Mouse (Mus musculus) c-Kit-positive CD71-positive TER-119-positive erythroid progenitor cells, embryonic 14.5 days (primary cell): ENCODE measurements around the gene Clasrp.

ENCODE experiments used
- DNase-seq: peaks from one replicate; pipeline ENCODE4 v3.0.0-alpha.2; 2013; ENCODE audit warnings: low spot score

The Clasrp gene

DNA sequence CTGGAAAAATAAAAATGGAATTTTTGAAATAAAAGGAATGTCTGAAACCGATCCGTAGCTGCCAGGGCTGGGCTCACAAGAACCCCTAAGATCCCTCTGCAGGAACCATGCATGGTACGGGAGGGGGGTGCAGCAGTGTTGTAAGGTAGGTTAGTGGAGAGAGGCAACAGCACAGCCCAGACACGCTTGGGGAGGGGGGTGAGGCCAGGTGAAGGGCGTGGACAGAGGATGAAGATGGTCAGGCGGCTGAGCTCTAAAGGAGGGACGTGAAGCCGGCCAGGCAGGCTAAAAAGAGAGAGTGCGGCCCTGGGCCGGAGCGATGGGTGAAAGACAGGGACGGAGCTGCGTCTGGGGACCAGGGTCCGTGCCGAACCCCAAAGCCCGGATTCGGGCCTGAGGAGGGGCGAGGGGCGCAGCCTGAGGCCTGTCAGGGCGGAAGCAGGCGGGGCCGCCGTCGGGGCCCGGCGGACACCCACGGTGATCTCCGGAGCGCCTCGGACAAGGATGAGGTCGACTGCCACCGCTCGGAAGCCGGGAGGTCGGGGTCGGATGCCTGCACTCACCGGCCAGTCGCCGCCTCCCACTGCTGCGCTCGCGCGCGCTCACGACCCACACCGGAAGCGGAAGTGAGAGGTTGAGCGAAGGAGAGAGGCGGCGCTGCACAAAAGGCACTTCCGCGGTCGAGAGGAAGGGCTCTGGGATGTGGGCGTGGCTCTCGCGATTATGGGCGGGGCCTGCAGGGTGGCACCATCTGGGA lies at the start of gene Clasrp:
Gene Clasrp, minus strand, starts transcription at position 638 of the 757 bp plus-strand sequence.
- peak; percentile 94 for DNase-seq

DNA sequence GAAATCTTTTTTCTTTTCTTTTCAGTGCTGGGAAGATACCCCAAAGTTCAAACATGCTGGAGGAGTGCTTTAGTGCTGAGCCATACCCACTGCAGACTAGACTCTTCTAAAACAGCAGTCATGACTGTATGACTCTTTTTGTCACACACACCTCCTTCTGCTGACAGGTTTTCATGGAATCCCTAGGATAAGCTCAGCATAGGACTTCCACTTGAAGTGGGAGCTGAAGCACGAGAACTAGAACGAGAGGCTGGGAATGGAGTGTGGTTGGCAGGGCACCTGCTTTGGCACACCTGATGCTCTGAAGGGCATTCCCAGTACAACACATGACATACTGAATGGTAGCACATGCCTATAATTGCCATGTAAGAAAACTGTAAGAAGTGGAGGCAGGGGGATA lies 48.3 kb upstream of the Clasrp start:
- DNase-seq, result no peak

DNA sequence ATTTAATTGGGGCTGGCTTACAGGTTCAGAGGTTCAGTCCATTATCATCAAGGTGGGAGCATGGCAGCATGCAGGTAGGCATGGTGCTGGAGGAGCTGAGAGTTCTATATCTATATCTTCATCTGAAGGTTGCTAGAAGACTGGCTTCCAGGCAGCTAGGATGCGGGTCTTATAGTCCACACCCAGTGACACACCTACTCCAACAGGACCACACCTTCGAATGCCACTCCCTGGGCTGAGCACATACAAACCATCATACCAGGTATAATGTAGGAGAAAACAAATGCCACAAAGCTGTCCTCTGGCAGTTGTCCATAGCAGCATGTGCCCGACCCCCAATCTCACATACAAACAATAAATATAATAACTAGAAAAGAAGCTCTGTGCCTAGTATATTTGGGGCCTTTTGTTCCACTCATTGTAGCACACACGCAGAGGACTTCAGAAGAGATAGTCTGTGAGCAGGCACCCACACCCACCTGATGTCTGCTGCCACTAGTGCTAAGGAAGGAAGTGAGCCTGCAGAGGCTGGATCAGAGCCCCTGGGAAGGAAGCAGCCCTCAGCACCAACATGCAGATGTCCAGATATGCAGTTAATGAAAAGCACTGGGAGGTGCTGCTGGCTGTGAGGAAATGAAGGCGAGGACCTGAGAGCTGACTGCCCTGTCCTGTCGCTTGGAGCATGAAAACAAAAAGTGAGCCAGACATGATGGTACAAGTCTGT lies 46.9 kb upstream of the Clasrp start:
- DNase-seq, result no peak

DNA sequence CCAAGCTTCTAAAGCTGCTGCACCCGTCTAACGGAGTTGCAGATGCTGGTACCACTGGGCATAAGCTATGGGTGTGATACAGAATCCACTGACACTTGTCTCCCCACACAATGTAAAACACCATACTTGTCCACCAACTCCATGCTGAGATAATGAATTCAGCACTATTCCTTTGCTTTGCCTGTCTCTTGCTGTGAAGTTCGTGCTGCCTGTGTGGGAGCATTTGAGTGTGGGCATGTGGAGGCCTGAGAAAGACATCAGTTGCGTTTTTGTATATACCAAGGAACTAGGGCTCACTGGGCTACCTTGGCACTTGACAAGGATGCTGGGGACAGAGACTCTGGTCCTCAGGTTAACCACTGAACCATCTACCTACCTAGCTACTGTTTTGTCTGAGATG lies 36.9 kb upstream of the Clasrp start:
- DNase-seq, result no peak

DNA sequence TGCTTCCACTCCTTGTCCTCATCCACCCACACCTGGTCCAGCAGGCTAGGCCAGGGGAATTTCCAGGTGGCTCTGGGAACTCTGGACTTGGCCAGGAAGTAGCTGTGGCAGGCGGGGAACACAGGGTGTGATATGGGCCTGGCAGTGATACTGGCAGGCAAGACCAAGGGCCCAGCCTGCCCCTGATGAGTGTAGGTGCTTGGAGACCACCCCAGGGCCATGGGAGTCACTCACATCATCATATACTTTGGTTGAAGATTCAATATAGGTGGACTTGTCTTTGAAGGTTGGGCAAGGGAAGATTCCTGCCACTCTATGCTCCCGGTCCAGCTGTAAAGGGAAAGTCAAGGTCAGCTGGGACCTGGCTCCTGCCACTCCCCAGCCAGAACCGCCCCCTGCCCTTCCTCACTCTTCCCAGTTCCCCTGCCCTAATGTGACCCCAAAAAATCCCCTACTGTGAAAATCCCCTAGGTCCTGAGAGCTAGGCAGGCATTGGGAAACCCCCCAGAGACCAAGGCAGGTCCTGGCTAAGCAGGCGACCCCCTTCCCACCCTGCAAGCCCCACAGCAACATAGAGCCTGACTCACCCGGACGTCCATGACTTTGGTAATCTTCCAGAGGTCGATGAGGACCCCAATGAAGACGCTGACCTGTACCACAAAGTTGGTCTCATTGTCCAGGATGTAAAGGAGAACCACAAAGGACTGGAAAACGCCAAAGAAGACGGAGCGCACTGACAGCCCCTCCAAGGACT lies 31.0 kb upstream of the Clasrp start:
- no peak for DNase-seq

- DNase-seq, result no peak
Measured at GRCm38 (mm10) chr7:19634591-19634990, 30.3 kb upstream of the Clasrp start.

GRCm38 (mm10) chr7:19633855-19634254 lies 29.6 kb upstream of the Clasrp start:
- DNase-seq, result no peak

DNA sequence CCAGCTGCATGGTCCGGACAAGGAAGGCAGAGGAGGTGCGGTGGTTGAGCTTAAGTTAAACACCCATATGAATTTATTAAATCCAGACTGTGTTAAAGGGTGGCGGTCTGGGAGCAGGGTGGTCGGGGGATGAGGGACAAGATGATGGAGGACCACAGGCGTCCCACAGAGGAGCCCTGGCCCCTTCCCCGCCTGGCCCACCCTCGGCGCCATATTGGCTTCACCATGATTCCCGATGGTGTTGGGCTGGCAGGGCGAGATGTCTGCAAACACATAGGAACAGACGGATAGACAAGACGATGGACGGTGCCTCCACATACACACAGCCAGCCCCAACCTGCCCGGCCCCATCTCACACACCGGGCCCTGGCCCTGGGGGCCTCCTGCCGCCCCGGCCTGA lies 28.9 kb upstream of the Clasrp start:
- DNase-seq, result no peak

DNA sequence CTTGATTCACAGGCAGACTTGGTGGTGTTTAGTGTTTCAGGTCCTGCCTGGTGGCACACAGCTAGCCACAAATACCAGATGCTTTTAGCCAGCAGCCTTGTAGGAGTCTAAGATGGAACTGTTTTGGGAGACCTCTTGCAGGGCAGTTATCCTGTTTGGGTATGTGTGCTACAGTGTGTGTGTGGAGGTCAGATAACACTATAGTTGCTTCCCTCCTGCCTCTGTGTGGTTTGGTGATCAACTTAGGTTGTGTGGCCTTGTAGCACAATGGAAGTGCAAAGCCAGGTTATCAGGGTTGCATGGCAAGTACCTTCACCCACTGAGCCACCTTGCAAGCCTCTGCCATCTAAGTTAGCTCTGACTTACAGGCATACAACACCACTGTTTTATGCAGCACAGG lies 28.4 kb upstream of the Clasrp start:
- DNase-seq, result peak; percentile 60

DNA sequence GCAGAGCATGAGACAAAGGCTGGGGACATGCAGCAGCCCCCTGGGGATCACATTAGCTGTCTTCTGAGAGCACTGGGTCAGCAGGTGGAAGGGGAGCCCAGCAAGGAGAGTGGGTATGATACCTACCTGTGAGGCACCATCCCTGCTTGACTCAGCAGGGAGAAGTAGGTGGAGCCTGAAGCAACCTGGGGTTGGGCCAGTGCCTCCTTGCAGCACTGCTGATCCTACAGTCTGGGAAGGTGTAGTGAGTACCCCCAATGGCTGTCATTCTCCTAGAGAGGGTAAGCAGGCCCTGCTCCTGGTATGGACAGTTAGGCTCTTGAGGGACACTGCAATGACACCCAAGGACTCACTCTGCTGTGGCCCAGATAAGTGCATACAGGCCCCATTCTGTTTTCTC lies 28.0 kb upstream of the Clasrp start:
- DNase-seq, result no peak

GRCm38 (mm10) chr7:19629361-19629734 lies 25.1 kb upstream of the Clasrp start, which contains the start of gene Relb:
Relb (minus strand) TSS chr7:19629438.
- DNase-seq, result peak; percentile 85

- peak; percentile 91 for DNase-seq
Measured at GRCm38 (mm10) chr7:19628536-19629360, 24.5 kb upstream of the Clasrp start.

DNA sequence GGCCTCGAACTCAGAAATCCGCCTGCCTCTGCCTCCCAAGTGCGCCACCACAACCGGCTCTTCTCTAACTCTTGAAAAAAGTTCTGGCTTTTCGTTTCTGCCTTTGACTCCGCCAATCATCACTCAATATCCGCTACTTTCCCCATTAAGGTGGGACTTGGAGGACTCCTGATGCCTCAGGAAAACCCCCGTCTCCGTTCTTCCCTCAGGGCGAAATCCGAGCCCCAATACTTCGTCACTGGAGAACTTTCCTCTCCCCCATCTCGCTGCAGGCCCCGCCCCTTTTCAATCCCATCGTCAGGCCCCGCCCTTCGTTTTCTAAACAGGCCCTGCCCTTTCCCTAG lies 23.9 kb upstream of the Clasrp start:
- DNase-seq, result no peak

DNA sequence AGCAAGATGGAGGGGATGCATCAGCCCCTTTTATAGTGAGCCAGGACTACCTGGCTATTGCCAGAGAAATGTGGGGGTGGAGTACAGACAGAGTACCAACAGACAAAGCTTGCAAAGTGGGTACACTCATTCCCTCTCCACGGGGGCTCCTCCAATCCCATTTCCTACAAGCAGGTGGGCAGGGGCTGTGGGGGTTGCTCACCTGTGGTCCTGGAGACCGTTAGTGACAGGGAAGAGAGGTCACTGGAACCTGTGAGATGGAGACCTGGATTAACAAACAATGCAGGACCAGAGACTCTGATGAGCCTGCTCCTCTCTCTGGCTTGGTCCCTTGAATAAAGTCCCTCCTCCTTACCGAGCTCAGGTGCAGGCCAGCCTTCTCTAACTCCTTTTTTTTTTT lies 23.4 kb upstream of the Clasrp start:
- no peak for DNase-seq

GRCm38 (mm10) chr7:19623433-19623832 lies 19.1 kb upstream of the Clasrp start:
- DNase-seq, result no peak

DNA sequence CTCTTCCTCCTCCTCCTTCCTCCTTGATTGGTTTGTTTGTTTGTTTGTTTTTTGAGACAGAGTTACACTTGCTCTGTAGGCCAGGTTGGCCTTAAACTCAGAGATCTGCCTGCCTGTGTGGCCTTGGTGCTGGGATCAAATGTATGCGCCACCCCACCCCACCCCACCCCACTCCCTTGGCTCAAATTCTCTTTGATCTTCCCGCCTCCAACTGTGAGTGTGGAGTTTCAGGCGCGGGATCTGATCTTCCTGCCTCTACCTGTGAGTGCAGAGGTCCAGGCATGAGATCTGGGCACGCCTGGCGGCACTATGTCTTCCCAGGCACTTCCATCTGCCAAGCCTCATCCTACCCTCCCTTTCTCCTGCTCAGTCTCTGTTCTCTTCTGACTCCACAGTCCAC lies 18.0 kb upstream of the Clasrp start:
- DNase-seq, result no peak

- DNase-seq, result no peak
Measured at GRCm38 (mm10) chr7:19620811-19621210, 16.5 kb upstream of the Clasrp start.

- peak; percentile 82 for DNase-seq
Measured at GRCm38 (mm10) chr7:19619004-19619801, 14.9 kb upstream of the Clasrp start.

DNA sequence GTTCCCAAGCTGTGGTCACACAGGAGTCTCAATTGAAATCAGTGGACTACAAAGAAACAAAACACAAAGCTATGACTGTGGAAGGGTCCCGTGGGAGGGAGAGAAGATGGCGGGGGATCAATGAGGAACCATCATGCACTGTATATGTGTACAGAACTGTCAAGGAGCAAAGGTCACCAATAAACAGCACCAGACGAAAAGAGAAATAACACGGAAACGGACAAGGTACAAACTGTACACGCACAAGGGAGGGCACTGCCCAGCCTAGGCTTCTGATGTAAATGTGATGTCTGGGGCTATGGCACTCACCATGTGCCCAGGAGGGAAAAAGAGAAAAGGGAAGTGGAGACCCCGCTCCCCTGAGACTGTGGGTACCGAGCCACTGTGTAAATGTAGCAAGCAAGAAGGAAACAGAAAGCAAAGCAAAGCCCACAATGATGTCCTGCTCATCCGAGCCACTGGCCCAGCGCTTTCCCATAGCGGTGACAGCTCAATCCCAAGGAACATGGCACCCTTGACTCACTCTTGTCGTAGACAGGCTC lies 10.8 kb upstream of the Clasrp start:
- no peak for DNase-seq

DNA sequence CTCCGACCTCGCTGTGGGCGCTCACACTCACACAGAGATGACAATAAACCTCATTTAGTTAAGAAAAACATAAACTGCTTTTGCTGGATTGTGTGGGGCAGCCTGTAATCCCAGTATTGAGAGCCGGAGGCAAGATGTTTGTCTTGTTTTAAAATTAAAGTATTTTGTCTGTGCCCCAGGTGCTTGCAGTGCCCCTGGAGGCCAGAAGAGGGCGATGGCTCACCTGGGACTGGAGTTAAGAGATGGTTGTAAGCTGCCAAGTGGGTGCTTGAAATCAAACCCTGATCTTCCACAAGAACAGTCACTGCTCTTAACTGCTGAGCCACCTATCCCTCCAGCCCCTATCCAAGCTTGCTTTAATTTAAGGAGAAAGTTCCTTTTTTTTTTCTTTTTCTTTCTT lies 6.7 kb upstream of the Clasrp start:
- DNase-seq, result no peak
